Mouse (Mus musculus): ENCODE results near the gene Tsr1.

Gene Tsr1

GRCm38 (mm10) chr11:74898517-74898827 is 601 bp downstream of the Tsr1 start:
- DNase-seq, result no peak

DNA sequence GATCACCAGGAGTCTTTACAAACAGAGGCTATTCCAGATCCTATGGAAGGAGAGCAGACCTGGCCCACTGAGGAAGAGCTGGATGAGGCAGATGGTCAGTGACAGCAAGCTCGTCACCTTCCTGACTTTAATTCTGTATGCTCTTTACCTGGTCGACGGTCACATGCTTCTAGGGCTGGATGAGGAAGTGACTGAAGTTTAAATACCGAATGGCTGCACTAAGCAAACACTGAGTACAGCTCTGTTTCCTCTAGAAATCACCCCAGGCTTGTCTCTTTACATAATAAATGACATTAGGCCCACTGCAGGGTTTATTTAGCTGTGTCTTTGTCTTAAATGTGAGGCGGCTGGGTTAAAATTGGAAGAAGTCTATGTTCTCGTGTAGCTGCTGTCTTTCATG is 3.7 kb downstream of the Tsr1 start:
- DNase-seq, result no peak

DNA sequence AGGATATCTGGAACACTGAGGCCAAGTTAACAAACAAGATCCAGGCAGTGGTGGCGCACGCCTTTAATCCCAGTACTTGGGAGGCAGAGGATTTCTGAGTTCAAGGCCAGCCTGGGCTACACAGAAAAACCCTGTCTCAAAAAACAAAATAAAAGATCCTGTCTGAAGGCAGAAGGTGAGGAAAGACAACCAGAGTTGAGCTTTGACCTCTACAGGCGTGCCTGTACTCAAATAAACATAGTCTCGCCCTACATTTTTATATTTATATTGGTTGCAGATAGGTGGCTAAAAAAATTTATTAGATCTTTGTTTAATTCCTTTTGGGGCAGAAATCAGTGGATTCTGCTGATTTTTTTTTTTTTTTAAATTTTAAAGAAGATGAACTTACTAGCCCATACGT is 4.5 kb downstream of the Tsr1 start:
- no peak for DNase-seq

DNA sequence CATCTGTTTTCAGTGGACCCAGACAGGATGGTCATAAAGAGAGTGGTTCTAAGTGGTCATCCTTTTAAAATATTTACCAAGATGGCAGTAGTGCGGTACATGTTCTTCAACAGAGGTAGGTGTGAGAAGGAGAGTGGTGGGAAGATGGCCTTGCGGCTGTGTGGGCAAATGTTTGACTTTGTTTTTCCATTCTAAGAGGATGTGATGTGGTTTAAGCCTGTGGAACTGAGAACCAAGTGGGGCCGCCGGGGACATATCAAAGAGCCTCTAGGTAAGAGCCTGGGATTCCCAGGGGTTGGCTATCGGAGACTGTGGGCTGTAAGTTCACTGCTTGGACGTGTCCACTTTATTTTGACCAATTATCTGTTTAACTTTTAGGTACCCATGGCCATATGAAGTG is 10.0 kb downstream of the Tsr1 start:
- no peak for DNase-seq

DNA sequence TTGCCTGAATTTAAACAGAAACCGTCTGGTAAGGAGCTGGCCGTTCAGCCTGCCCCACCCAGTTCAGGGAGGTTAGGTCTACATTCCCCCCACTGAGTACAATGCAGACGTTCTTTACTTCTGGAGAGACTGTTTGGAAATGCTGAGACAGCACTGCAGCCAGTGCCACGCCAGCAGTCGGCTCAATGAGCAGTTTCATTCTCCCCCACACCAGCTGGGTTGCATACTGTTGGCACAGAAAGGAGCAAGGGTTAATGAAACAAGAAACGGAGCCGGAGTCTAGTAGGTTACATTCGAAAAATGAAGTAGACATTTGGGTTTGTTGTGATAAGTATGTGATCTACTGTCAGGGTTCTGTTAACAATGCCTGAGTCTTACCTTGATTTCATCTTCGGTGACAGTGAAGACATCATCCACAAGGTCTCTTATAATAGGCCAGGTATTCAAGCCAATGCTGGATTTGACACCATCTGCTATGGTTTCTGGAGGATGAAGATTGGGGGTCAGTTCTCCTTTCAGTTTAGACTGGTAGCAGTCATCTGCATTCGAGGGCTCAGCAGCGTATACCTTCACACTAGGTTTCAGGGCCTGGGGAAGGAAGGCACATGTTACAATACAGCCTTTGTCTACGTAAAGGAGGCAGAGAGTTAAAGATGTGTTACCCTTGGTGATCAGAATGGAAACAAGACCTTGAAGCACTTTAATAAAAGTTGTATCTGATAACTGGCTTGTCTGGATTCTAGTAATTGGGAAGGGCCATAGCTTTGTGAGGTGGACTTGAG is 10.9 kb downstream of the Tsr1 start:
- no peak for DNase-seq

- DNase-seq, result no peak
Measured at GRCm38 (mm10) chr11:74909978-74910377, 12.1 kb downstream of the Tsr1 start.

DNA sequence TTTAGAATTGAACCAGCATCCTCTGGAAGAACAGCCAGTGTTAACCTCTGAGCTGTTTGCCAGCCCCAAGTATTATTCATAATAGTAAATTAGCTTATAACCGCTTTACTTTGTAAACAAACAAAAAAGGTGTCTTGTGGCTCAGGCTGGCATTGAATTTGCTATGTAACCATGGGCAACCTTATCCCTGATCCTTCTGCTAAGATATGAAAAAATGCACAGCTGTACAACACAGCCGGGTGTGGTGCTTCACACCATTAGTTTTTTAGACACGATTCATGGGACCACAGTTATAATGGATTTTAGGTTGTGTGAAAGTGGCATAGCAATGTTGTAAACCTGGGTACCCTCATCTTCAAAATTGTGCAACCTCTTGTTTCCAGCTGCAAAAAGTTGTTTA is 14.6 kb downstream of the Tsr1 start:
- no peak for DNase-seq

DNA sequence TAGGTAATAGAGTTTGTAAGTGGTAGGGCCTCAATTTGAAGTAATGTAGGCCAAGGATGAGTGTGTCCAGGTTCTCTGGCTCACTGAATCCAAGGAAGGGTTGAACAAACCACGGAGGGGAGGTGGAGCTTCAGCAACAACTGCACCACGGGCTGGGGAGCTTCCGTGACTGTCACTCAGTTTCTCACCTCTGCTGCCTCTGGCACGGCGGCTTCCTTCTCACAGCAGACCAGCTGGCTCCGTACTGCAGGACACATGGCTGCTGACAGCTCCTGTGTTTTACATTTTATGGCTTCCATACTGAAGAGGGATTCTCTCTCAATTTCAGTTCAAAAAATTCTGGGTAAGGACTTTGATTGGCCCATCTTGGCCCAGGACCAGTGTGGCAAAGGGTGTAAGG is 21.4 kb downstream of the Tsr1 start:
- no peak for DNase-seq

- DNase-seq, result peak; percentile 54
Measured at GRCm38 (mm10) chr11:74924149-74924548, 26.3 kb downstream of the Tsr1 start.

GRCm38 (mm10) chr11:74925577-74926387 is 27.9 kb downstream of the Tsr1 start, which contains the start of the genes Smg6 and Srr:
Gene Smg6, plus strand, starts transcription at chr11:74925823.
Gene Srr, minus strand, starts transcription at chr11:74925948.
- peak; percentile 92 for DNase-seq

DNA sequence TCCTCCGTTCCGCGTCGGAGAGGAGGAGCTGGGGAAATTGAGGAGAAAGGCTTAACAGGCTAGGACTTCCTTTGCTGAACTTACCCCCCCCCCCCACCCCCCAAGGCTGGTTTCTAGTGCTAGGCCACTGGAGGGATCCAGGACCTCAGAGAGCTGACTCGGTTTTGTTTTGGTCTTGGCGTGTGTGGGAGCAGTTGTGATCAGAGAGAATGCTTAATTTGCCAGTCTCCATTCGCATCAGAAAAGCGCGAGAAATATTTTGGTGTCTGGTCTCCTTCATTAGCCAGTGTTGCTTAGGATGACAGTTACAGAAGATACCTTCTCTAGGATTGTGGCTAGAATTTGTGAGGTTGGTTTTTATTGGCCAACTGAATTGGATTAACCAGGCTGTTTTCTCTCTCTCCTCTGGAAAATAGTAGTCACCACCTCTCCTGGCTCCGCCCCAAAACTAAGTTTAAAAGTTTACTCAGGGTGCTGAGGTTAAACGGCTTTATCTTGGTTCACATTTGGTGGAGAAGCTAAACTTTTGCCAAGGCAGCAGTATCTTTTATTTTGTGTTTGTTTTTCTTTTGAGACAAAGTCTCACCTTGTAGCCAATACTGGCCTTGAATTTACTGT is 28.6 kb downstream of the Tsr1 start:
- DNase-seq, result peak in 1 of 2 experiments; percentile 11

DNA sequence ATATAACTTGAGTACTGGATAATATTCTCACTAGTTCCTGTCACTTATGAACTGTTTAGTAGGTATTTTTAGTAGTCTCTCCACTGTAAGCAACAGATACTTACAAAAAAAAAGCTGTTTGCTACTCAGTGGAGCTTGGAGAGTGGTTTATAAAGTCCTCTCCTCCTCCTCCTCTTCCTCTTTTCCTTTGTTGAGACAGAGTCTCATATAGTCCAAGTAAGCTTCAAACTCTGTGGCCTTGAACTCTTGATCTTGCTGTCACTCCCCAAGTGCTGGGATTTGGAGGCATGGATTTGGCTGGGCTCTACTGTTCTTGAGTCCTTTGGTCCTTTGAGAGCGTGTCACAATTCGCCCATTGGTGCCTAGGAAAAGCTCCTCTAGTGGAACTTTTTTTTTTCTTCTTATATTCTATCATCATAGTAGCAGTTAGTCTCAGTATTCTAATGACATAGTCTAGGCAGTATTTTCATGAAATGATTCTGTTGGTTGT is 29.4 kb downstream of the Tsr1 start:
- DNase-seq, result no peak

- DNase-seq, result no peak
Measured at GRCm38 (mm10) chr11:74929111-74929510, 31.2 kb downstream of the Tsr1 start.

- no peak for DNase-seq
Measured at GRCm38 (mm10) chr11:74930391-74930790, 32.5 kb downstream of the Tsr1 start.

DNA sequence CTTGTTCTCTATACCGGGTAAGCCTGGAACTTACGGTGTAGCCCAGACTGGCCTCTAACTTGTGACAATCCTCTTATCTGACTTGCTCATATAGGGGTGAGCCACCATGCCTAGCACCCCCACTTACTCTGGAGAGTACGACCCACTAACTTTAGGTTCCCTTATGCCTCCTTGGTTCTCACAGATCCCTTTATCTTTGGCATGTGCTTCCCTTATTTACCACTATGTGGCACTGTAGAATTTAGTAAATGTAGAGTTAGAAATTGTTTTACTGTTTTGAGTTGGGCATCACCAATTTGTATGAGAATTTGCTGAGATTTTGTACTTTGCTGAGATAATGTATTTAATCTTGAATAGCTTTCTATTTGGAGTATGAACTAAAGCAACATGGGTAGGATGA is 48.5 kb downstream of the Tsr1 start:
- peak; percentile 14 to 17 for DNase-seq

- no peak for DNase-seq
Measured at GRCm38 (mm10) chr11:74954901-74955300, 57.0 kb downstream of the Tsr1 start.

- no peak for DNase-seq
Measured at GRCm38 (mm10) chr11:74956006-74956405, 58.1 kb downstream of the Tsr1 start.

DNA sequence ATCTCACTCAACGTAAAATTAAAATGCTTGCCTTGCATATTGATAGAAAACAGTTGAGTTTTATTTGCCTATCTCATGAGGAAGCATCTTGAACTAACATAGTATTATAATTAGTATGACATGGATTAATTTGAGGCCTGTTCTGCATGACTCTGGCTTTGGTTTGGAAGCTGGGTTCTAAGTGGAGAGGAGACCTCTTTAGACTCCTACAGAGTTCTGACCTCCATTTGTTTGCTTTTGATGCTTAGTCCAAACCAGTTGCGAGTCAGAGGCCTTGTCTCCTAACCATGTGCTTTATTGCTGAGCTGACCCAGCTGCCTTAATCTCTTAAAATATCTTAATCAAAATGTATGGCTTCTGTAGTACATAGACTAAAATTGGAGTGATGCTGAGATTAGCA is 59.7 kb downstream of the Tsr1 start:
- no peak for DNase-seq
